Mouse (Mus musculus) CH12.LX (cell line): ENCODE measurements around the gene Hist1h2bg.

Source experiments
- CHD1 ChIP-seq: IDR thresholded peaks from 2 replicates; pipeline ENCODE4 v1.6.1; 2012; ENCODE audit warnings: low read depth, low read length, improper control_type of control experiment, inconsistent platforms
- CTCF ChIP-seq, 2 experiments: IDR thresholded peaks in 1 of 2; conservative IDR thresholded peaks in 1 of 2; 2 replicates each; pipeline ENCODE4 v1.5.1; 2011 to 2012; ENCODE audit warnings: low read depth in 2 of 2, low read length in 2 of 2, improper control_type of control experiment in 1 of 2, inconsistent platforms in 1 of 2, mild to moderate bottlenecking in 1 of 2, moderate library complexity in 1 of 2
- EP300 ChIP-seq: IDR thresholded peaks from 2 replicates; pipeline ENCODE4 v1.6.1; 2011; ENCODE audit warnings: low read length, improper control_type of control experiment
- HCFC1 ChIP-seq: IDR thresholded peaks from 2 replicates; pipeline ENCODE4 v1.6.1; 2012; ENCODE audit warnings: low read depth, mild to moderate bottlenecking, inconsistent platforms, low read length, improper control_type of control experiment
- MAZ ChIP-seq: IDR thresholded peaks from 2 replicates; pipeline ENCODE4 v1.6.1; 2012; ENCODE audit warnings: low read depth, mild to moderate bottlenecking, inconsistent platforms, low read length, improper control_type of control experiment, moderate library complexity
- MEF2A ChIP-seq: IDR thresholded peaks from 2 replicates; pipeline ENCODE4 v1.6.1; 2014; ENCODE audit warnings: low read depth, mild to moderate bottlenecking, inconsistent platforms, low read length, improper control_type of control experiment, borderline replicate concordance
- POLR2A ChIP-seq: IDR thresholded peaks from 2 replicates; pipeline ENCODE4 v1.6.1; 2011; ENCODE audit warnings: low read depth, mild to moderate bottlenecking, improper control_type of control experiment, low read length
- POLR2AphosphoS2 ChIP-seq: IDR thresholded peaks from 2 replicates; pipeline ENCODE4 v1.6.1; 2011; ENCODE audit warnings: low read depth, low read length, improper control_type of control experiment
- TCF12 ChIP-seq: IDR thresholded peaks from 2 replicates; pipeline ENCODE4 v1.6.1; 2014; ENCODE audit warnings: low read depth, mild to moderate bottlenecking, inconsistent platforms, low read length, improper control_type of control experiment
- UBTF ChIP-seq: IDR thresholded peaks from 2 replicates; pipeline ENCODE4 v1.6.1; 2012; ENCODE audit warnings: low read depth, mild to moderate bottlenecking, inconsistent platforms, low read length, improper control_type of control experiment, moderate library complexity

DNA sequence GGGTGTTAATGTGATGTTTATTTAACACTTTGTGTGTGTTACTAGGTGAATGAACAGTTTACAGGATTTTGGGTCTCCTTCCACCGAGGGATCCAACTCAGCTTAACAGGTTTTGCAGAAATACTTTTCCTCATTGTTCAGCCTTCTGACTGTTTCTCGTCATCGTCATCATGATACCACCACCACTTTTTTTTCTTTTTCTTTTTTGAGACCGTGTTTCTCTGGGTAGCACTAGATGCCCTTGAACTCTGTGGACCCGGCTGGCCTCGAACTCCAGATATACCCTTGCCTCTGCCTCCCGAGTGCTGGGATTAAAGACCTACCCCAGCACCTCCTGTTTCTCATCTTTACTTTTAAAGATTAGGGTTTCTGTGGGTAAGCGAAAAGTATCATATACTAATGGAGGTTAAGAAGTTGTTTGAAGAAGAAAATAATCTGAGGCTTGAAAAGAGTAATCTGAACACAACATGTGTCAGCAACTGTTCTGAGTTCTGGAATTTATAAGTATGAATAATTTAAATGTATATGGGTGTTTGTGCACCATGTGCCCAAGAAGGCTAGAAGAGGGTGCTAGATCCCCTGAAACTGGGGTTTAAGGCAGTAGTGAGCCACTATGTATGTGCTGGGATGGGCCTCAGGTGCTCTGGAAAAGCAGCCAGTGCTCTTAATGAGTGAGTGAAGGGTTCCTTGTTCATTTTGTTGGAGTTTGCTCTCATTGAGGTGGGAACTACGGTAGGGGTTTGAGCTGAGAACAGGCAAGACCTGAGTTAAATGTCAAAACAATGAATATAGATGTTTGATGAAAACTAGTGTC, 38.7 kb upstream of the Hist1h2bg start:
- TF ChIP-seq POLR2AphosphoS2 (no peak), UBTF (no peak), MAZ (no peak), TCF12 (no peak), POLR2A (no peak), EP300 (no peak), CTCF (conservative IDR thresholded peaks at IDR 0.05 in 1 of 2, IDR thresholded peaks at IDR 0.05 in 1 of 2; ENCODE audit: low read depth in 2 of 2, low read length in 2 of 2) (no peak), CHD1 (no peak), HCFC1 (peak; percentile 19; the same call in 1 of the 2 replicates), MEF2A (no peak)
